Mouse (Mus musculus) embryonic fibroblast, embryonic 13.5 days (primary cell): ENCODE results near the gene Olfr69. TPM values are rescaled to one million over a fixed set of nuclear protein-coding genes. Genes with fewer than 3 reads are reported as not detected.
"Not testable (repeated sequence)": the region's sequence is repeated elsewhere in the genome, so short reads cannot be mapped to it uniquely, and the experiment has no call there.

Experiments
- H3K27ac ChIP-seq: 2 replicates; pipeline ENCODE4 v1.5.1; 2012; ENCODE audit warnings: low read length, control low read depth, inconsistent platforms; ENCODE audit not compliant: insufficient read depth
- H3K4me1 ChIP-seq: 2 replicates; pipeline ENCODE4 v1.6.1; 2011; ENCODE audit warnings: low read length; ENCODE audit not compliant: control insufficient read depth, insufficient read depth
- H3K4me3 ChIP-seq: 2 replicates; pipeline ENCODE4 v1.5.1; 2011; ENCODE audit warnings: mild to moderate bottlenecking, control low read depth, low read length; ENCODE audit not compliant: insufficient read depth
- CTCF ChIP-seq: IDR thresholded peaks from 2 replicates; pipeline ENCODE4 v1.5.1; 2011; ENCODE audit warnings: mild to moderate bottlenecking, control low read depth, low read length, moderate library complexity, borderline replicate concordance; ENCODE audit not compliant: insufficient read depth
- POLR2A ChIP-seq: IDR thresholded peaks from 2 replicates; pipeline ENCODE4 v1.6.1; 2011; ENCODE audit warnings: low read depth, mild to moderate bottlenecking, control low read depth, low read length, moderate library complexity
- polyA plus RNA-seq: library from polyadenylated mRNA; stranded (reverse); fragments of >200 nt; gene quantifications from 2 replicates; pipeline ENCODE4 v1.2.4, GENCODE M21; 2011; ENCODE audit warnings: low read depth; ENCODE audit not compliant: missing spikeins, insufficient read length

Gene Olfr69
- polyA plus RNA-seq, 1 experiment, result not detected

GRCm38 (mm10) chr7:103806856-103807255 is 35.5 kb upstream of the Olfr69 start:
- TF ChIP-seq POLR2A (no peak), CTCF (no peak)
- no peaks in the 10 kb centered on the region for H3K4me1 ChIP-seq
- H3K27ac ChIP-seq, result no peak overlapping the region
- H3K4me3 ChIP-seq, result no peak overlapping the region

- Histone ChIP-seq H3K4me1 (no peaks in the 10 kb centered on the region), H3K27ac (no peak overlapping the region), H3K4me3 (no peak overlapping the region)
- TF ChIP-seq CTCF (no peak), POLR2A (no peak)
Observed at GRCm38 (mm10) chr7:103792669-103793388, 21.4 kb upstream of the Olfr69 start.

- TF ChIP-seq CTCF (no peak), POLR2A (no peak)
- no peak within 1 kb of the TSS for H3K4me3 ChIP-seq
- no peaks in the 10 kb centered on the region for H3K4me1 ChIP-seq
- no peak within 1 kb of the TSS for H3K27ac ChIP-seq
Observed at GRCm38 (mm10) chr7:103791721-103792120, 20.3 kb upstream of the Olfr69 start, which contains the start of gene Olfr67. Olfr67 (minus strand) TSS chr7:103791821.

- no peak within 1 kb of the TSS for H3K27ac ChIP-seq
- no peak for TF ChIP-seq CTCF
- TF ChIP-seq POLR2A, result no peak
- H3K4me3 ChIP-seq, result no peak within 1 kb of the TSS
- no peaks in the 10 kb centered on the region for H3K4me1 ChIP-seq
Observed at GRCm38 (mm10) chr7:103779598-103779997, 8.2 kb upstream of the Olfr69 start, which contains the start of gene Olfr68. Olfr68 (minus strand) TSS chr7:103779698.

GRCm38 (mm10) chr7:103777652-103778051 is 6.3 kb upstream of the Olfr69 start:
- not testable (repeated sequence) for H3K4me3 ChIP-seq, H3K4me1 ChIP-seq, H3K27ac ChIP-seq

GRCm38 (mm10) chr7:103767687-103768086 is 3.7 kb downstream of the Olfr69 start:
- not testable (repeated sequence) for H3K27ac ChIP-seq, H3K4me3 ChIP-seq, H3K4me1 ChIP-seq

GRCm38 (mm10) chr7:103762212-103762611 is 9.2 kb downstream of the Olfr69 start:
- not testable (repeated sequence) for H3K4me1 ChIP-seq, H3K27ac ChIP-seq, H3K4me3 ChIP-seq

- Histone ChIP-seq H3K27ac (no peak within 1 kb of the TSS), H3K4me1 (no peaks in the 10 kb centered on the region), H3K4me3 (no peak within 1 kb of the TSS)
- TF ChIP-seq POLR2A (no peak), CTCF (no peak)
Observed at GRCm38 (mm10) chr7:103757233-103757632, 14.2 kb downstream of the Olfr69 start, which contains the start of gene Olfr630. Olfr630 (minus strand) TSS chr7:103757333.

GRCm38 (mm10) chr7:103744843-103745242 is 26.6 kb downstream of the Olfr69 start, which contains the start of gene Olfr629:
Olfr629 (minus strand) TSS chr7:103744943.
- no peaks in the 10 kb centered on the region for H3K4me1 ChIP-seq
- no peak within 1 kb of the TSS for H3K27ac ChIP-seq
- no peak for TF ChIP-seq POLR2A
- TF ChIP-seq CTCF, result no peak
- H3K4me3 ChIP-seq, result no peak within 1 kb of the TSS

GRCm38 (mm10) chr7:103730074-103730473 is 41.3 kb downstream of the Olfr69 start, which contains the start of gene Olfr628:
Olfr628 (plus strand) TSS chr7:103730374.
- no peak within 1 kb of the TSS for H3K27ac ChIP-seq
- H3K4me3 ChIP-seq, result no peak within 1 kb of the TSS
- TF ChIP-seq POLR2A (no peak), CTCF (no peak)
- H3K4me1 ChIP-seq, result no peaks in the 10 kb centered on the region

GRCm38 (mm10) chr7:103716398-103716797 is 55.0 kb downstream of the Olfr69 start:
- not testable (repeated sequence) for H3K4me3 ChIP-seq, H3K27ac ChIP-seq, H3K4me1 ChIP-seq

Other genes starting within 250 kb of the Olfr69 start
- gene Olfr612, start 228.9 kb downstream of the Olfr69 start, polyA plus RNA-seq, result not detected in 2 replicates
- not detected in 2 replicates for gene Olfr613, start 223.5 kb downstream of the Olfr69 start, polyA plus RNA-seq
- not detected in 2 replicates for gene Olfr615, start 215.5 kb downstream of the Olfr69 start, polyA plus RNA-seq
- gene Olfr616, start 202.5 kb downstream of the Olfr69 start, polyA plus RNA-seq, result not detected in 2 replicates
- gene Olfr617, start 198.5 kb downstream of the Olfr69 start, polyA plus RNA-seq, result not detected in 2 replicates
- gene Olfr618, start 181.5 kb downstream of the Olfr69 start, polyA plus RNA-seq, result not detected in 2 replicates
- not detected in 2 replicates for gene Olfr619, start 171.0 kb downstream of the Olfr69 start, polyA plus RNA-seq
- gene Olfr620, start 159.1 kb downstream of the Olfr69 start, polyA plus RNA-seq, result not detected in 2 replicates
- gene Olfr622, start 128.9 kb downstream of the Olfr69 start, polyA plus RNA-seq, result not detected in 2 replicates
- not detected in 2 replicates for gene Olfr623, start 107.9 kb downstream of the Olfr69 start, polyA plus RNA-seq
- not detected in 2 replicates for gene Olfr624, start 100.4 kb downstream of the Olfr69 start, polyA plus RNA-seq
- gene Olfr625-ps1, start 88.9 kb downstream of the Olfr69 start, polyA plus RNA-seq, result not detected in 2 replicates
- gene Olfr243, start 56.9 kb downstream of the Olfr69 start, polyA plus RNA-seq, result not detected in 2 replicates
- gene Olfr628, start 41.2 kb downstream of the Olfr69 start, polyA plus RNA-seq, result not detected in 2 replicates
- gene Olfr629, start 26.7 kb downstream of the Olfr69 start, polyA plus RNA-seq, result not detected in 2 replicates
- not detected in 2 replicates for gene Olfr630, start 14.3 kb downstream of the Olfr69 start, polyA plus RNA-seq
- not detected in 2 replicates for gene Olfr68, start 8.1 kb upstream of the Olfr69 start, polyA plus RNA-seq
- not detected in 2 replicates for gene Olfr67, start 20.2 kb upstream of the Olfr69 start, polyA plus RNA-seq
- gene Hbb-bt, start 42.4 kb upstream of the Olfr69 start, polyA plus RNA-seq, result not detected in 2 replicates
- not detected in 2 replicates for gene Hbb-bs, start 56.5 kb upstream of the Olfr69 start, polyA plus RNA-seq
- not detected in 2 replicates for gene Hbb-bh2, start 68.9 kb upstream of the Olfr69 start, polyA plus RNA-seq
- not detected in 2 replicates for gene Hbb-bh1, start 71.6 kb upstream of the Olfr69 start, polyA plus RNA-seq
- not detected in 2 replicates for gene Hbb-y, start 81.6 kb upstream of the Olfr69 start, polyA plus RNA-seq
- gene Olfr66, start 114.7 kb upstream of the Olfr69 start, polyA plus RNA-seq, result not detected in 2 replicates
- gene Olfr64, start 122.9 kb upstream of the Olfr69 start, polyA plus RNA-seq, result not detected in 2 replicates
- not detected in 2 replicates for gene Olfr65, start 131.9 kb upstream of the Olfr69 start, polyA plus RNA-seq
- gene Olfr631, start 157.2 kb upstream of the Olfr69 start, polyA plus RNA-seq, result not detected in 2 replicates
- gene Olfr632, start 162.8 kb upstream of the Olfr69 start, polyA plus RNA-seq, result not detected in 2 replicates
- not detected in 2 replicates for gene Olfr633, start 172.8 kb upstream of the Olfr69 start, polyA plus RNA-seq
- not detected in 2 replicates for gene Olfr635, start 199.6 kb upstream of the Olfr69 start, polyA plus RNA-seq
- gene Olfr638, start 227.2 kb upstream of the Olfr69 start, polyA plus RNA-seq, result not detected in 2 replicates
- not detected in 2 replicates for gene Olfr639, start 245.7 kb upstream of the Olfr69 start, polyA plus RNA-seq